Mouse (Mus musculus): ENCODE data around the gene Josd1.
A peak's percentile ranks its signal among the peaks of the same experiment; 100 is the strongest.

Gene Josd1

DNA sequence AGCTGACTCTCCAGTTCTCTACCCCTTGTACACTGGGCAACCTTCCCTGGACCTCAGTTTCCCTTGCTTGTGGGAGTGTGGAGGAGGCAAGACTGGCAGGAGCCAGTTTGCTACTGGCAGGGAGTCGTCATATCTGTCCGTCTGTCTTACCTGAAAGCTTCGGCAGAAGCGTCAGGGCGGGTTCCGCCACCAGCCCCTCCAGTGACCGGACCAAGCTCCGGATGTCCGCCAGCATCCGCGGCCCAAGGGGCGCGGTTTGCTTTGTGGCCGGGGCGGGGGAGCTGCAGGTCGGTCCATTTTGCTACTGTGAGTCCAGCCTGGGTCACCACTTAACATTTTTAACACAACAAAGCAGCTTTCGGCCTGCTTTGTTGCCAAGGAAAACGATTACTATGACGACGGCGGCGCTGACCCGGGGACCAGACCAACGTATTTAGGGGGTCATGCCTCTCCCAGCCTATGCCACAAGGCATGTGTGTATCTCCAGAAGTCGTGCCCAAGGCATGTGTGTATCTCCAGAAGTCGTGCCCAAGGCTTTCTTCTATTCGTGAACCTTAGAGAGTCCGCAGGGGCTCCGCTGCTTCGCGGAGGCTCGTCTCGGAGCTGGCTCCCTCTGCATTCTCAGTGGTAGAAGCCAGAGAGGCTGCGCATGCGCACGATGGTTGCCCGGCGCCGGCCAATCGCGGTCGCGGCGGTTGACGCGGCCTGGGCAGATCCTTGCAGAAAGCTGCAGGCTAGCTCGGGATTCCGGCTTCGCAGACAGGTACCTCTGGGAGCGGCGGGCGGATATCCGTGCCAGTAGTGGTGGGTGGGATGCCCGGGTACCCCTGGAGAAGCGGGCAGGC is 29.0 kb downstream of the Josd1 start, which contains the start of the genes Fam227a and Cby1:
Fam227a (minus strand) TSS at position 426 of the 845 bp plus-strand sequence.
Cby1 (plus strand) TSS at position 669 of the 845 bp plus-strand sequence.
- DNase-seq (ENCODE audit: low spot score), result peak; percentile 95

DNA sequence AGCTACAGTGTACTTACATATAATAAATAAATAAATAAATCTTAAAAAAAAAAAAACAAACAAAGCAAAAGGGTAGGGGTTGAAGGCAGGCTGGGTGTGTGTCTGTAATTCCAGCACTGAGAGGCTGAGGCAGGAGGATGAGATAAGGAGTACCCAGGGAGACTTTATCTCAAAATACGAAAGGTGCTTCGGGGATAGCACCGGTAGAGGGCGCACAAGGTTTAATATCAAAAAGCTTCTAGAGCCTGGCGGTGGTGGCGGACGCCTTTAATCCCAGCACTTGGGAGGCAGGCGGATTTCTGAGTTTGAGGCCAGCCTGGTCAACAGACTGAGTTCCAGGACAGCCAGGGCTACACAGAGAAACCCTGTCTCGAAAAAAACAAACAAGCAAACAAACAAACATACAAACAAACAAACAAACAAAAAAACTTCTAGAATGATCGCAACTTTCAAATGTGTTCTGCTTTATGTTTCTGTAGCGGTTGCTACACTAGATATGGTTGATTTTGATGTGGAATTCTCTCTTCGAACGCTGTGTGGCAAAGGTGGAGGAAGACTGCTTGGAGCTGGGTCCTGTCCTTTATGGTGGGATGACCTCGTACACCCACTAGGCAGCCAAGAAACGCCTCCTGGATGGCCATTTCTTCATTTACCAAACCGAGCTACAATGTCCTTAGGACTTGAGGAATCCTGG is 29.7 kb downstream of the Josd1 start:
- DNase-seq (ENCODE audit: low spot score), result peak; percentile 95

DNA sequence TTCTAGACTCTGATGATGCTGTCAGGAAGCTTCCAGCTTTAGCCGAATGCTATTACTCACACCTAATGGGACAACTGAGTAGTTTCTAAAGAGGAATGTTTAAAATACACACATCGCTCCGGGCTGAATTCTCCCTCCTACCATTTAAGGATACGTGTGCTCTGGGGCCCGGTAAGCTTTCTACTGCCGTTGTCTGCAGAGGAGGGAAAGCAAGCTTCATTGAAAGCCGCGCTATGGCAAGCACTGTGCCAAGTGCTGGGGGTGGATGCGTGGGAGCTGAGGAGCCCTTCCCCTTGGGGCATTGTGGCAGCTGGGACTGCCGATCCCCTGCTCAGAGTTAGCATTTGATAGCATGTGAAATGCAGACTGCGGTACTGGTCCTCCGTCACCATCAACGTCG is 31.3 kb downstream of the Josd1 start:
- DNase-seq (ENCODE audit: low spot score), result no peak

DNA sequence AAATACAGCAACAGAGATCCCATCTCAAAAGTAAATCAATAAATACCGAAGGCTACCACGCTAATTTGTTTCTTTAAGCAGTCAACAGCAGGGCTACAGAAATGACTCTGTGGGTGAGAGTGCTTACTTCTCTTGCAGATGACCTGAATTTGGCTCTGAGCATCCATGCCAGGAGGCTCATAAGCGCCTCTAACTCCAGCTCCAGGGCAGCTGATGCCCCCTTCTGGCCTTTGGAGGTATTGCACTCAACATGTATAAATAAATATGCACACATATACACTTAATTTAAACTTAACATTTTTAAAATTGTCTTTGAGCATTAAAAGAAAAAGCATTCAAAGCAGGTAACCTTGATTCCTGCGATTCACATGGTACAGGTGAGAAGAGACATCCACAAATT is 36.2 kb downstream of the Josd1 start:
- DNase-seq (ENCODE audit: low spot score), result peak; percentile 11

DNA sequence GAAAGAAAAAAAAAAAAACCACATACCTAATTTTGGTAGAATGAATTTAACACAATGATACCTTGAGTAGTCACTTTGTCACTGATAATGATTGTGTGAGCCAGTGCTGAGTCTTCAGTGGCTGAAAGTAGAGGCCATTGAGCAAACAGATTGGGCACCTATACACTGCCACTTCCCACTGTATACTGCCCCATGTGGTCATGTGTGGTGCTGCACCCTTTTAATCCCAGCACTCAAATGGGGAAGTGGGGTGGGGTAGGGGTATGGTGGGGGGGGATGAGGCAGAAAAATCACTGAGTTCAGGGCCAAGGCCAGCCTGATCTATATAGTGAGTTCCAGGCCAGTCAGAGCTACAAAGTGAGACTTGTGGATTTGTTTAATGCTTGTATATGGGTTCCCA is 37.1 kb downstream of the Josd1 start:
- peak; percentile 53 for DNase-seq (ENCODE audit: low spot score)

DNA sequence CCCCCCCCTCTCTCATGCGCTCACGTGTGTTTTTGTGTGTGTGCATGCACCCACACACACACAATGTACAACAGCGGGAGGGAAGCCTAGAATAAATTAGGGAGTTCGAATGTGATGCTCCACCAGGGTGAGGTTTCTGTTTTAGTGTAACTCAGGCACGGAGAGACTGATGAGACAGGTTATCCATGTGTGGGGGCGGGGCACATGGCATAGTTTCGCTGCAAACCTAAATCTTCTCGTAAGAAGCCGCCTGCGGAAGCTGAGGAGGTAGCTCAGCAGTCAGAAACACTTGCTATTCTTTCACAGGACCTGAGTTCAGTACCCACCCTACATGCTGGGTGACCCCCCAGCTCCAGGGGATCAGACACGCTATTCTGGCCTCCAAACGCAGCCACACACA is 39.6 kb downstream of the Josd1 start:
- DNase-seq (ENCODE audit: low spot score), result no peak

DNA sequence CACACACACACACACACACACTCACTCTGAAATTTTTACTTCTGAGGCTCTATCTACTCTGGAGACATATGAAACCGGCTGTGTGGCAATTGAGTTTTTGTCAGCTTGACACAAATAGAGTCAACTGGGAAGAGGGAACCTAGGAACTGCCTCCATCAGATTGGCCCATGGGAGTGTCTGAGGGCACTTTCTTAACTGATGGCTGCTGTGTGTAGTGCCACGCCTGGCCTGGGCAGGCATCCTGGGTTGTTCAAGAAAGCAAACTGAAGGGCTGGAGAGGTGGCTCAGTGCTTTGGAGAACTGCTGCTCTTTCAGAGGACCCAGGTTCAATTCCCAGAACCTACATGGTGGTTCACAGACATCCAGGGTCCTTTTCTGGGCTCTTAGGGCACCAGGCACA is 42.2 kb downstream of the Josd1 start:
- DNase-seq (ENCODE audit: low spot score), result no peak

DNA sequence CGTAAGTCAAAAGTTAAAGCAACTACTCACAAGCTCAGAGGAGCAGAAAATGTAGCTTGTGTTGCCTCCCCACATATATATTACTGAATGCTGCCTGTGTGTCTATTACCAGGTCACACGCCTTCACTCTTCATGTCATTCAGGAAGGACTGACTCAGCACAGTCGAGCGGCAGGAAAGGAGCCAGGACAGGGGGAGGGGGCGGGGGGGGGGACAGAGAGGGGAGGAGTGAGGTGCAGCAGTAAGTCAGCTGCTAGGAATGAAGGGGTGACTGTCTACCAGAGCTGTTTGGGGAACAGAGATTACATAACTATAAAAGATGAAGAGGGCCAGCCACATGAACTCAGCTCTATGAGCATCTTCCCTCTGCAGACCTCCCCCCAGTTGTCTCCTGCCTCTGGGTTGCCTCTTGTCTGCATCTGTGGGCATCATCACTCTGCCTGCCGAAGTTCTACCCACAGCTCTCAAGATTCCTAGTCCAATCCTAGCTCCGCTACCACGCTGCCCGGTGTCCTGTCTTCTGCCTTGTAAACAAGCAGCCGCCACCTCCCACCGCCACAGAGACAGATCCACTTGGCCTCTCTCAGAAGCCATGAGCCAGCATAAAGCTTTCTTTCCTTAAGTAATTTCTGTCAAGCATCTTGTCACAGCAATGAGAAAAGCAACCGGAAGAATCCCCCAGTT is 46.4 kb downstream of the Josd1 start:
- no peak for DNase-seq (ENCODE audit: low spot score)

DNA sequence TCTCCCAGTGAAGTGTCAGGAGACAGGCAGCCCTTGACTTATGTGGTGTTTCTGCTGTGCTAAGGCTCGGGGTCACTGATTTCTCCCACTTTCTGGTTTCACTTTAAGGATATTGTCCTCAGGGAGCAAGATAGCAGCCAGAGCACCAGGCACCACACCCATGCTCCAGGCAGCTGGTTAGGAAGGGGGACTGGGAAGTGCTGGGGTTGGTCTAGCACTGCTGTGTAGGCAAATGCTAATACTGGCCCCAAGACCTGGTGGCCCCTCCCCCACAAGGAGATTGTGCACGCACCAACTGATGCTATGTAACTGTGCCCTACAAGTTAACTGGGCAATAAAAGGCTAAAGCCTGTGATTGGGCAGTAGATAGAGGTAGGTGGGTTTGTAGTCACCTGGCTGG is 57.2 kb downstream of the Josd1 start:
- DNase-seq (ENCODE audit: low spot score), result no peak

Measured in embryo, embryonic 10.5 days (tissue).